Mouse (Mus musculus): ENCODE data around the gene Adsl.
A peak's percentile ranks its signal among the peaks of the same experiment; 100 is the strongest.

Gene Adsl

DNA sequence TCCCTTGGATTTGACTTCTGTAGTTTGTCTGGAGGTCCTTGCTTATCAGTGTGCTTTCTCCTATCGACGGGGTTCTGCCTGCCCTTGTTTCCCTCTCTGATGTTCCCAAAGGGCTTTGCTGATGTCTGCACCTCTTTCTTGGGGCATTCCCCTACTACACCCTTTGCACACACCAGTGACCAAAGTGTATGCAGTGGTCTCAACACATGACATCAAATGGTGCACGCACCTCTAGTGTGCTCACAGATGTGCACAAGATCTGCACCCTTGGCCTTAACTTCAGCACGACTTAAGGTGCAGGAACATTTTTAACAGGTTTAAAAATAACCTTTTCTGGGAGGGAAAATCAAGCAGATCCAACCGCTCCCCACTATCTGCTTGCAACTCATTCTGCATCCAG, 8.9 kb upstream of the Adsl start:
- no peak for DNase-seq (ENCODE audit: low read depth, low spot score)

- DNase-seq (ENCODE audit: low read depth, low spot score), result no peak
These were observed 6.7 kb upstream of the Adsl start for GRCm38 (mm10) chr15:80941468-80942040.

- DNase-seq (ENCODE audit: low read depth, low spot score), result peak; percentile 67
These were observed 2.4 kb upstream of the Adsl start for GRCm38 (mm10) chr15:80945851-80946250.

- DNase-seq (ENCODE audit: low read depth, low spot score), result no peak
These were observed 1.1 kb downstream of the Adsl start for GRCm38 (mm10) chr15:80949431-80949830.

DNA sequence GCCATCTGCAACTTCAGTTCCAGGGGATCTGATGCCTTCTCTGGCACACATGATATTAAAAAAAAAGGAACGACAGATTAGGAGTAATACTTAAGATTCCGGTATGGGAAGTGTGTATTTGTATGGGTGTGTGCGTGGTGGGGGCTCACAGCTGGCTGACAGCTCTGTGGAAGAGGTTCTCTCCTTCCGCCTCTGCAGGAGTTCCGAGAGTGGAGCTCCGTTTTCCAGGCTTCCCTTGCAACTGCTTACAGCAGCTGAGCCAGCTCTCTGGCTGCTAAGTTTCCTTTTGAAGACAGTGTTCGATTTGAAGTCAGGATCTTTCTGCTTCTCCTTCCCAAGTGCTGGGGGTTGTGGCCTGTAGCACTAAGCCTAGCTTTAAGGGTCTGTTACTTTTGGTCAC, 1.8 kb downstream of the Adsl start:
- no peak for DNase-seq (ENCODE audit: low read depth, low spot score)

- no peak for DNase-seq (ENCODE audit: low read depth, low spot score)
These were observed 5.7 kb downstream of the Adsl start for GRCm38 (mm10) chr15:80953971-80954370.

GRCm38 (mm10) chr15:80954861-80955260, 6.6 kb downstream of the Adsl start:
- DNase-seq (ENCODE audit: low read depth, low spot score), result peak; percentile 53

GRCm38 (mm10) chr15:80955836-80956438, 7.6 kb downstream of the Adsl start:
- DNase-seq (ENCODE audit: low read depth, low spot score), result no peak

GRCm38 (mm10) chr15:80969371-80969770, 21.1 kb downstream of the Adsl start:
- no peak for DNase-seq (ENCODE audit: low read depth, low spot score)

- DNase-seq (ENCODE audit: low read depth, low spot score), result no peak
These were observed 26.0 kb downstream of the Adsl start for GRCm38 (mm10) chr15:80974311-80974710.

DNA sequence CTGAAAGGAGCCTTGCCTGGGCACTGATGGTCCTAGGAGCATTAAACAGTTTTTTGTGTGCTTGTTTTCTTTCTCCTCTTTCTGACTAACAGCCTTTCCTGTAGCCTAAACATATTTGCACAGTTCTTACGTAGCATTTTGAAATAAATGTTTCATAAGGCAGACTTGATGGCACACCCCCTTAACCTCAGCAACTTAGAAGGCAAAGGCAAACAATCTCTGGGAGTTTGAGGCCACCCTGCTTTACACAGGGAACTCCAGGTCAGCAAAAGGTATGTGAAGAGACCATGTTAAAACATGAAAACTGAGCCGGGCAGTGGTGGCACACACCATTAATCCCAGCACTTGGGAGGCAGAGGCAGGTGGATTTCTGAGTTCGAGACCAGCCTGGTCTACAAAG, 27.4 kb downstream of the Adsl start:
- DNase-seq (ENCODE audit: low read depth, low spot score), result no peak

- DNase-seq (ENCODE audit: low read depth, low spot score), result peak; percentile 96
These were observed 29.5 kb downstream of the Adsl start, which contains the start of gene Sgsm3 for GRCm38 (mm10) chr15:80977620-80978334. Gene Sgsm3, plus strand, starts transcription at chr15:80977765.

DNA sequence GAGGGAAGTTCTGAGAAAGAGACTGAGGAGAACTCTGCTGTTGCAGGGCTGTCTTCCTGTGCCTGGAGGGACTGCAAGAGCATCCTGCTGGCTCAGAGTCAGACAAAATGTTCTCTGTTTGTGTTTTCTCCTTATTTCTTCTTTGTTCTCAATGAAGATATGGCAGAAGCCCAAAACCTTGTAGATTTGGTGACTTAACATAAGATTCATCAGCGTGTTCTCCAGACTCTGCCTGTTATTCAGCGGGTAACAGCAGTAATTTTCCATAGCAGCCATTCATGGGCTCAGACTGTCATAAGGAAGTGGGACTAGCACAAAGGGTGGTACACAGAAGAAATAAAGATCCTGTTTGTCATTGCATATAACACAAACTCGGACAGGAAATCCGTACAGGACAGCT, 31.3 kb downstream of the Adsl start:
- DNase-seq (ENCODE audit: low read depth, low spot score), result no peak

DNA sequence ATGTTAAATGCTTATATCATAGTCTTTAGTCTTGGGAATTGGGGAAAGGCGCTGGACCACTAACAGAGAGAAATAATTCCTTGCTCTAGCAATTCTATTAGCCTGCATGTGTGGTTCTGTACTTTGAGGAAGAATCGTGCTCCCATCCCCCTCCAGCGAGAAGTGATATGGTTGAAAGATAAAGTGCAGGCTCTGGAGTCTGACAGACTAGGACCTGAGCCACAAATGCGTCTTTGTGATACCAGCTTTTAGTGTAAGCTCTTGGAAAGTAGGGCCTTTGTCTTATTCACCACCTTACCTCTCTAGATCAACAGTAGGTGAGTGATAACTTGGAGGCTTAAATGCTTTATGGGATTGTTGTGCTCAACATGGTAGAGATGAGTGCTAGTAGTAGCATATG, 32.9 kb downstream of the Adsl start:
- no peak for DNase-seq (ENCODE audit: low read depth, low spot score)

DNA sequence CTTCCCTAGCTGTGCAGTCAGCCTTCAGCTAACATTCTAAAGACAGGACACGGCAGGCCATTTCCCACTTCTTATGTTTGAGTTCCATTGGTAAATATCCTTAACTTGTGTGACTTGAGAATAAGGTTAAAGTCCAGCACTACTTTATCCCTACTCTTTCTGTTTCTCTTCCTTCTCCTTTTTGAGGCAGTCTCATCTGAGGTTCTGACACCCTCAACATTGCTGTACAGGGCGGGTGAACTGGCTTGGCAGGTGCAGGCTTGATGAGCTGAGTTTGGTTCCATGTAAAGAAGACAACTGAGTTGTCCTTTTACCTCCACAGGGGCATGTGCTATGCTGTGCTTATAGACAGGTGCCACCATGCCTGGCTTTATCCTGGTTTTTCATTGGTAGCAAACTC, 35.0 kb downstream of the Adsl start:
- DNase-seq (ENCODE audit: low read depth, low spot score), result no peak

GRCm38 (mm10) chr15:80988331-80988730, 40.0 kb downstream of the Adsl start:
- DNase-seq (ENCODE audit: low read depth, low spot score), result no peak

DNA sequence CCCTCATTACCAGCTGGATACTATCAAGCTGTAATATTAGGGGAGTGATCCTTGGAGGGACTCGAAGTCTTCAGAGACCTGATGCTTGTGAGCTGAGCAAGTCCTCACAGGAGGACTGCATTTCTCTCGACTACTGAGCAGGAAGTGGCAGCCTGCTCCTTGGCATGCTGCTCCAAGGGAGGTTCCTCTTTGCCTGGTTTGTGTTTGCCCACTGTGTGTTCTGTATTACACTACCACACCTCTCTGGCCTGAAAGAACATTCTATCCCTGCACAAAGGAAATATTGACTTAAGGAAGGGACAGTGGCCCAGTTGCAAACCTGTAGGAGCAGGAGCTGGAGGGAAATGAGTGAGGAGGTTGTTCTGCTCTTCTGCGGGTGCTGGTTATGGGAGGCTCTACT, 41.4 kb downstream of the Adsl start:
- no peak for DNase-seq (ENCODE audit: low read depth, low spot score)

GRCm38 (mm10) chr15:80994959-80995358, 46.7 kb downstream of the Adsl start:
- no peak for DNase-seq (ENCODE audit: low read depth, low spot score)

DNA sequence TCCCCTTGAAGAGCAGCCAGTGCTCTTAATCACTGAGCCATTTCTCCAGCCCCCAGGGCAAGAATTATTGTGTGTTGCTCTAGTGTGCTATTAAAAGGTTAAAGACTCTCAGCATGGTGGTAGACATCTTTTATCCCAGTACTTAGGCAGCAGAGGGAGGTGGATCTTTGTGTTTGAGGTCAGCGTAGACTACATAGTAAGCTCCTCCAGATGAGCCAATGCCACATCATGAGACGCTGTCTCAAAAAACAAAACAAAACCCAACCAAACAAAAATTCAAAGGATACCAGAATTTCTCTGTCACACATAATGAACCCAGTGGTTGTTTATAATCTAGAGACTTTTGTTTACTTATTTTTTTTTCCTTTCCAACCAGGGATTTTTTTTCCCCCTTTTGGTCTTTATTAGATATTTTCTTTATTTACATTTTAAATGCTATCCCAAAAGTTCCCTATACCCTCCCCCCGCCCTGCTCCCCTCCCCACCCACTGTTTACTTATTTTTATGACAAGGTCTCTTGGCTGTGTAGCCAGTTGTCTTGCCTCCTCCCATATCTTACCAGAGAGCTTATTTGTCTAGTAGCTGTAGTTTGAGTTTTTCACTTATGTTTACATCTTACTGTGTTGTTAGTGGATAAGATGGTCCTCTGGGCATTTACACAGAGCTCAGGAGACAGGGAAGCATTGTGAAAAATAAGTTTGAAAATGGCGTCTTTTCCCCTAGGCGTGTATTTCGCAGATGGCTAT, 48.0 kb downstream of the Adsl start:
- DNase-seq (ENCODE audit: low read depth, low spot score), result no peak

DNA sequence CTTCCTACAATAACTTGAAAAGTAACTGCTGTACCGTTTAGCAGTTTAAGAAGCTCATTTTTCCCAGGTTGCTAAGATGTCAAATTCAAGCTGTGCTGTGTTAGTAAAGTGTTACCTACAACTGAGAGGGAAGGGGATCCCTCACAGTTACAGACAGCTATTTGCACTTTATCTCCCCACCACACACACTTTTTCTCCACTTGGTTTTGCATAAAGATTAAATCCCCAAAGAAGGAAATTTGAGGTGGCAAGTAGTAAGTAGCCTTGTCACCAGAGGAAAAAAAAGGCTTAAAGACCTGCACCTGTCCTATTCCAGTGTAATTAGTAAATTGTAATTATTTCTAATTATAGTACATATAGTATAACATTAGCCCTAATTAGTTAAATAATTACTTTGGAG, 48.8 kb downstream of the Adsl start:
- DNase-seq (ENCODE audit: low read depth, low spot score), result no peak

GRCm38 (mm10) chr15:81000419-81001138, 52.3 kb downstream of the Adsl start:
- no peak for DNase-seq (ENCODE audit: low read depth, low spot score)
